Mouse (Mus musculus): ENCODE measurements around the gene Recql5. TPM values are rescaled to one million over a fixed set of nuclear protein-coding genes. Genes with fewer than 3 reads are reported as not detected.

The Recql5 gene
- polyA plus RNA-seq, 1 experiment: 15.8 TPM

DNA sequence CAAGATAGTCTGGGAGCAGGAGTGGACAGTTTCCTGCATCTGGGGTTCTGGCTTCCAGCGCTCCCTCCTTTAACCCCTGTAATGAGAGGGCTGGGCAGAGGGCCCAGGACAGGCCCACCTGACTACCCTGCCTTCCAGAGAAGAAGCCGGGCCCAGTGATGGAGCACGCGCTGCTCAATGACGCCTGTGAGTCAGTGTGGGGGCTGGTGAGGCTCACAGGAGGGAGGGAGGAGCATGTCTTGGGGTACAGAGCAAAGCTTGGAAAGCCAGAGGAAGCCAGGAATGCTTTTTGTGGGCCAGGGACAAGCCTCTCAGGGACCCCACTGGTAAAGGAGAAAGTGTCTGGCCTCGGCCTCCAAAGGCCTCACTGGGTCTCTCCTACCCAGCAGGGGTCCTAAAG, 78.6 kb downstream of the Recql5 start:
- Histone ChIP-seq H3K4me3 (ENCODE audit: insufficient read depth, low read length) (no peak overlapping the region), H3K4me1 (ENCODE audit: control insufficient read depth, insufficient read depth, low read length) (no peaks in the 10 kb centered on the region), H3K27ac (ENCODE audit: insufficient read depth, low read length) (no peak overlapping the region)
- no peak for TF ChIP-seq CTCF (IDR thresholded peaks at IDR 0.05; ENCODE audit: borderline replicate concordance, insufficient read depth, low read length)
- no peak for TF ChIP-seq POLR2A (IDR thresholded peaks at IDR 0.05; ENCODE audit: low read depth, low read length)

DNA sequence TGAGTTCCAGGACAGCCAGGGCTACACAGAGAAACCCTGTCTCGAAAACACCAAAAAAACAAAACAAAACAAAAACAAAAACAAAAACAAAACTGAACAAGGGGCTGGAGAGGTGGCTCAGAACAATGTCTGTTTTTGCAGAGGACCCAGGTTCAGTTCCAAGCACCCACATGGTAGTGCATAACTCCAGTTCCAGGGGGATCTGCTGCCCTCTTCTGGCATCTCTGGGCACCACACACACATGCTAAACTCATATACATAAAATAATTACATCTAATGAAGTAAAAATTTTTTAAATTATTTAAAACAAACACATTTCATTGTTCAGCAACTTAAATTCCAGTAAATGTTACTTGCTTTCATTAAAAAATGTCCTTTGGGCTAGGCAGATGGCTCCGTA, 87.5 kb downstream of the Recql5 start:
- TF ChIP-seq POLR2A (IDR thresholded peaks at IDR 0.05; ENCODE audit: low read depth, low read length) (no peak), CTCF (IDR thresholded peaks at IDR 0.05; ENCODE audit: borderline replicate concordance, insufficient read depth, low read length) (no peak)
- Histone ChIP-seq H3K27ac (ENCODE audit: insufficient read depth, low read length) (no peak overlapping the region), H3K4me3 (ENCODE audit: insufficient read depth, low read length) (no peak overlapping the region), H3K4me1 (ENCODE audit: control insufficient read depth, insufficient read depth, low read length) (0 out of 2 replicates have a peak, but pooled peaks cover 3% of the 10 kb centered on the region)

DNA sequence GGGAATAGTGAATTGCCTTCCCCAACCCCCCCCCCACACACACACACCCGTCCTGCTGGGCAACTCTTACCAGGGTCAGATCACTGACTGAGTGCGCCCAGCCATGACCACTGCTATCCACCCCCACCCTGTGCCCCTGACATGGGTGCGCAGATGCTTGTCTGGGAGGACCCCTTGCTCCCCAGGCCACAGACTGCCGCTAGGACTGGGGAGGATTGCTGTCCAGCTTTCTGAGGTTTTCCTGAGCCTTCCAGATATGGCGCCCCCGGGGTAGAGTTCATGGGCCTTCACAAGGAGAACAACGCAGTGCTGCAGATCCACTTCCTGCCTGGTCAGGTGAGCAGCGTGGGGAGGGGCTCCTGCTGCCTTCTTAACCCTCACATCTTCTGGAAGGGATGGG, 89.0 kb downstream of the Recql5 start:
- no peak overlapping the region for H3K27ac ChIP-seq (ENCODE audit: insufficient read depth, low read length)
- H3K4me1 ChIP-seq (ENCODE audit: control insufficient read depth, insufficient read depth, low read length): 0 out of 2 replicates have a peak, but pooled peaks cover 3% of the 10 kb centered on the region
- TF ChIP-seq CTCF (IDR thresholded peaks at IDR 0.05; ENCODE audit: borderline replicate concordance, insufficient read depth, low read length) (no peak), POLR2A (IDR thresholded peaks at IDR 0.05; ENCODE audit: low read depth, low read length) (no peak)
- H3K4me3 ChIP-seq (ENCODE audit: insufficient read depth, low read length): no peak overlapping the region

DNA sequence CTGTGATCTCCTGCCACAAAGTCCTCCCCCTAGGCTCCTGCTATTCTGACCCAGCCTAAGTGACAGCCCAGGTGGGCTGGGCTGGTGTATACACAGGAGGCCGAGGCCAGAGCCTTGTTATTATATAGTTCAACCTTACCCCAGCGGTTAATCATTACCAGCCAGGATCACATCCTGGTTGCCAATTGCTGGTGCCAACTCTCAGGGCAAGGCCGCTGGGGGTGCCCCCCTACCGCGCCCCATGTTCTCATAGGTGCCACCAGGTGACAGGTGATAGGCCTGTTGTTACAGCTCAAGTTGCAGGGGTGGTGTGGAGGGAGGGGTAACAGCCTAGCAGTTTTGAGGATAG, 89.4 kb downstream of the Recql5 start:
- Histone ChIP-seq H3K4me1 (ENCODE audit: control insufficient read depth, insufficient read depth, low read length) (0 out of 2 replicates have a peak, but pooled peaks cover 3% of the 10 kb centered on the region), H3K4me3 (ENCODE audit: insufficient read depth, low read length) (no peak overlapping the region), H3K27ac (ENCODE audit: insufficient read depth, low read length) (no peak overlapping the region)
- no peak for TF ChIP-seq POLR2A (IDR thresholded peaks at IDR 0.05; ENCODE audit: low read depth, low read length)
- TF ChIP-seq CTCF (IDR thresholded peaks at IDR 0.05; ENCODE audit: borderline replicate concordance, insufficient read depth, low read length): no peak

DNA sequence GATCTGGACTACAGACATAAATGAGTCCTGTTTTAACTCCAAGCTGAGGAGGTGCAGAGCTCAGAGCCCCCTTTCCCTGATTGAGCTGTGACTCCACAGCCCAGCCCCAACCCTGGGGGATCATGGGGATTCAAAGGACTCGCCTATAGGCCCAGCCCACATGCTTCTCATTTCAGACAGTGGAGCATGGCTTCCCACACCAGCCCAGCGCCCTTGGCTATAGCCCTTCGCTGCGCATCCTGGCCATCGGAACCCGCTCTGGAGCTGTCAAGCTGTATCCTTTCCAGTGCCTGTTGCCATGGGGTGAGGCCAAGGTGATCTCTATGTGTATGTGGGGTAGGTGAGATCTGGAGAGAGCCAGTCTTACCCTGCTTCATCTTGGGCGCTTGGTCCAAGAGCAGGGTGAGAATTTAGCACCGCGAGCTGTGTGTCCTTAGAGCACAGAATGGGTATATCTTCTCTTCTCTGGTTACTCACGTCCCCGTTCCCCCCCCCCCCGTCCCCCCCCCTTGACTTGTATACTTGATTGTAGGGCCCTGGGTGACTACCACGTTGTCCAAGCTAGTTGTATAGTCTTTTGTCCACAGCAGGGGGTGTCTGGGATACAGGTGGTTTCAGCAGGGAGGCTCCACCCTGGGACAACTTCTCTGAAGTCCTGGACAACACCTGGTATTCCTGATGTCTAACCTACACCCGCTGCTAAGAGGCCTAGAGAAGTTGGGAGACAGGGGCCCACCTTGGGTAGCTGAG, 90.0 kb downstream of the Recql5 start:
- TF ChIP-seq POLR2A (IDR thresholded peaks at IDR 0.05; ENCODE audit: low read depth, low read length) (no peak), CTCF (IDR thresholded peaks at IDR 0.05; ENCODE audit: borderline replicate concordance, insufficient read depth, low read length) (no peak)
- Histone ChIP-seq H3K27ac (ENCODE audit: insufficient read depth, low read length) (no peak overlapping the region), H3K4me1 (ENCODE audit: control insufficient read depth, insufficient read depth, low read length) (0 out of 2 replicates have a peak, but pooled peaks cover 3% of the 10 kb centered on the region), H3K4me3 (ENCODE audit: insufficient read depth, low read length) (no peak overlapping the region)

Other genes with a start within 250 kb of the Recql5 start
- gene Grb2, start 224.9 kb downstream of the Recql5 start, polyA plus RNA-seq (2011; ENCODE audit: insufficient read length, low read depth, missing spikeins): 61.1 and 69.3 TPM in 2 replicates
- 15.1 and 17.4 TPM in 2 replicates for gene Tmem94, start 168.0 kb downstream of the Recql5 start, polyA plus RNA-seq (2011; ENCODE audit: insufficient read length, low read depth, missing spikeins)
- gene Caskin2, start 119.8 kb downstream of the Recql5 start, polyA plus RNA-seq (2011; ENCODE audit: insufficient read length, low read depth, missing spikeins): 10.0 and 13.1 TPM in 2 replicates
- 10.1 and 12.2 TPM in 2 replicates for gene Tsen54, start 118.8 kb downstream of the Recql5 start, polyA plus RNA-seq (2011; ENCODE audit: insufficient read length, low read depth, missing spikeins)
- 3.0 and 3.7 TPM in 2 replicates for gene Llgl2, start 109.4 kb downstream of the Recql5 start, polyA plus RNA-seq (2011; ENCODE audit: insufficient read length, low read depth, missing spikeins)
- not detected in 2 replicates for gene Myo15b, start 75.1 kb downstream of the Recql5 start, polyA plus RNA-seq (2011; ENCODE audit: insufficient read length, low read depth, missing spikeins)
- gene Smim5, start 33.5 kb downstream of the Recql5 start, polyA plus RNA-seq (2011; ENCODE audit: insufficient read length, low read depth, missing spikeins): not detected in 2 replicates
- gene Smim6, start 21.5 kb downstream of the Recql5 start, polyA plus RNA-seq (2011; ENCODE audit: insufficient read length, low read depth, missing spikeins): not detected in 2 replicates
- gene Sap30bp, start 195 bp downstream of the Recql5 start, polyA plus RNA-seq (2011; ENCODE audit: insufficient read length, low read depth, missing spikeins): 45.2 and 50.0 TPM in 2 replicates
- gene Itgb4, start 41.2 kb upstream of the Recql5 start, polyA plus RNA-seq (2011; ENCODE audit: insufficient read length, low read depth, missing spikeins): 1.3 and 2.1 TPM in 2 replicates
- 50.8 and 58.6 TPM in 2 replicates for gene Galk1, start 79.2 kb upstream of the Recql5 start, polyA plus RNA-seq (2011; ENCODE audit: insufficient read length, low read depth, missing spikeins)
- gene H3f3b, start 94.5 kb upstream of the Recql5 start, polyA plus RNA-seq (2011; ENCODE audit: insufficient read length, low read depth, missing spikeins): 339 and 513 TPM in 2 replicates
- gene Unk, start 96.8 kb upstream of the Recql5 start, polyA plus RNA-seq (2011; ENCODE audit: insufficient read length, low read depth, missing spikeins): 16.9 and 18.8 TPM in 2 replicates
- not detected in 2 replicates for gene Unc13d, start 144.5 kb upstream of the Recql5 start, polyA plus RNA-seq (2011; ENCODE audit: insufficient read length, low read depth, missing spikeins)
- gene Wbp2, start 153.5 kb upstream of the Recql5 start, polyA plus RNA-seq (2011; ENCODE audit: insufficient read length, low read depth, missing spikeins): 55.1 and 63.8 TPM in 2 replicates
- 21.5 and 25.1 TPM in 2 replicates for gene Trim47, start 193.7 kb upstream of the Recql5 start, polyA plus RNA-seq (2011; ENCODE audit: insufficient read length, low read depth, missing spikeins)
- gene Trim65, start 197.7 kb upstream of the Recql5 start, polyA plus RNA-seq (2011; ENCODE audit: insufficient read length, low read depth, missing spikeins): 2.8 and 2.9 TPM in 2 replicates
- 31.6 and 32.5 TPM in 2 replicates for gene Mrpl38, start 205.4 kb upstream of the Recql5 start, polyA plus RNA-seq (2011; ENCODE audit: insufficient read length, low read depth, missing spikeins)
- gene Fbf1, start 234.7 kb upstream of the Recql5 start, polyA plus RNA-seq (2011; ENCODE audit: insufficient read length, low read depth, missing spikeins): 34.5 and 42.3 TPM in 2 replicates

Measured in embryonic fibroblast, embryonic 13.5 days (primary cell).